Mouse (Mus musculus): Measurements from ENCODE around the gene Ksr2.

Gene Ksr2

GRCm38 (mm10) chr5:117726548-117726947 is 312.7 kb downstream of the Ksr2 start:
- in situ Hi-C loops (cut with MboI; ENCODE audit: unreplicated experiment in 2 of 2), result no loop called here

GRCm38 (mm10) chr5:117727138-117727537 is 313.3 kb downstream of the Ksr2 start:
- in situ Hi-C loops (cut with MboI; ENCODE audit: unreplicated experiment in 2 of 2), result no loop called here

- in situ Hi-C loops (cut with MboI; ENCODE audit: unreplicated experiment in 2 of 2), result no loop called here
Measured at GRCm38 (mm10) chr5:117731311-117731710, 317.5 kb downstream of the Ksr2 start.

GRCm38 (mm10) chr5:117744654-117745178 is 330.9 kb downstream of the Ksr2 start:
- in situ Hi-C loops (cut with MboI; ENCODE audit: unreplicated experiment in 2 of 2), result no loop called here

- in situ Hi-C loops (cut with MboI; ENCODE audit: unreplicated experiment in 2 of 2), result no loop called here
Measured at GRCm38 (mm10) chr5:117749353-117749752, 335.6 kb downstream of the Ksr2 start.

- in situ Hi-C loops (cut with MboI; ENCODE audit: unreplicated experiment in 2 of 2), result no loop called here
Measured at GRCm38 (mm10) chr5:117757696-117758482, 344.1 kb downstream of the Ksr2 start.

GRCm38 (mm10) chr5:117761181-117761832 is 347.5 kb downstream of the Ksr2 start:
- in situ Hi-C loops (cut with MboI; ENCODE audit: unreplicated experiment in 2 of 2), result no loop called here

GRCm38 (mm10) chr5:117764496-117764895 is 350.7 kb downstream of the Ksr2 start:
- in situ Hi-C loops (cut with MboI; ENCODE audit: unreplicated experiment in 2 of 2), result no loop called here

GRCm38 (mm10) chr5:117779175-117779574 is 365.4 kb downstream of the Ksr2 start:
- in situ Hi-C loops (cut with MboI; ENCODE audit: unreplicated experiment in 2 of 2), result no loop called here

- in situ Hi-C loops (cut with MboI; ENCODE audit: unreplicated experiment in 2 of 2), result no loop called here
Measured at GRCm38 (mm10) chr5:117780681-117781080, 366.9 kb downstream of the Ksr2 start, which contains the start of gene Nos1. Nos1 (plus strand) TSS chr5:117781032.

- in situ Hi-C loops (cut with MboI; ENCODE audit: unreplicated experiment in 2 of 2), result no loop called here
Measured at GRCm38 (mm10) chr5:117781178-117781577, 367.4 kb downstream of the Ksr2 start.

- in situ Hi-C loops (cut with MboI; ENCODE audit: unreplicated experiment in 2 of 2), result no loop called here
Measured at GRCm38 (mm10) chr5:117790071-117790470, 376.3 kb downstream of the Ksr2 start.

- in situ Hi-C loops (cut with MboI; ENCODE audit: unreplicated experiment in 2 of 2), result no loop called here
Measured at GRCm38 (mm10) chr5:117791875-117792274, 378.1 kb downstream of the Ksr2 start.

GRCm38 (mm10) chr5:117800849-117801248 is 387.0 kb downstream of the Ksr2 start:
- in situ Hi-C loops (cut with MboI; ENCODE audit: unreplicated experiment in 2 of 2), result no loop called here

- in situ Hi-C loops (cut with MboI; ENCODE audit: unreplicated experiment in 2 of 2), result no loop called here
Measured at GRCm38 (mm10) chr5:117802071-117802521, 388.3 kb downstream of the Ksr2 start.

GRCm38 (mm10) chr5:117803551-117803950 is 389.8 kb downstream of the Ksr2 start:
- in situ Hi-C loops (cut with MboI; ENCODE audit: unreplicated experiment in 2 of 2), result no loop called here

- in situ Hi-C loops (cut with MboI; ENCODE audit: unreplicated experiment in 2 of 2), result no loop called here
Measured at GRCm38 (mm10) chr5:117810930-117811329, 397.1 kb downstream of the Ksr2 start.

GRCm38 (mm10) chr5:117818800-117819199 is 405.0 kb downstream of the Ksr2 start:
- in situ Hi-C loops (cut with MboI; ENCODE audit: unreplicated experiment in 2 of 2), result no loop called here

GRCm38 (mm10) chr5:117820445-117820844 is 406.6 kb downstream of the Ksr2 start:
- in situ Hi-C loops (cut with MboI; ENCODE audit: unreplicated experiment in 2 of 2), result no loop called here

- in situ Hi-C loops (cut with MboI; ENCODE audit: unreplicated experiment in 2 of 2), result no loop called here
Measured at GRCm38 (mm10) chr5:117823811-117824210, 410.0 kb downstream of the Ksr2 start.

- in situ Hi-C loops (cut with MboI; ENCODE audit: unreplicated experiment in 2 of 2), result no loop called here
Measured at GRCm38 (mm10) chr5:117824486-117824885, 410.7 kb downstream of the Ksr2 start.
